Mouse (Mus musculus) spleen, adult 2 months (tissue): ENCODE measurements around the gene Ifi206. TPM values are rescaled to one million over a fixed set of nuclear protein-coding genes. Genes with fewer than 3 reads are reported as not detected.

Experiments
- DNase-seq, 2 experiments: peaks; one replicate each; pipeline versions ENCODE4 v3.0.0 to v3.0.0-alpha.2; 2012 to 2021; ENCODE audit warnings: low spot score in 2 of 2, low read depth in 1 of 2
- H3K27ac ChIP-seq: fragments of 200-500 bp; 2 replicates; pipeline ENCODE4 v1.5.1; 2012; ENCODE audit warnings: low read length, inconsistent platforms; ENCODE audit not compliant: insufficient read depth
- H3K27me3 ChIP-seq: fragments of 200-500 bp; 2 replicates; pipeline ENCODE4 v1.6.1; 2012; ENCODE audit warnings: mild to moderate bottlenecking, moderate library complexity, low read length, inconsistent platforms; ENCODE audit not compliant: control insufficient read depth, insufficient read depth
- H3K36me3 ChIP-seq: fragments of 200-500 bp; 2 replicates; pipeline ENCODE4 v1.6.1; 2012; ENCODE audit warnings: mild to moderate bottlenecking, low read length, inconsistent platforms; ENCODE audit not compliant: control insufficient read depth, insufficient read depth
- H3K4me1 ChIP-seq: fragments of 200-500 bp; 2 replicates; pipeline ENCODE4 v1.6.1; 2011; ENCODE audit warnings: inconsistent platforms; ENCODE audit not compliant: control insufficient read depth, insufficient read depth, insufficient read length
- H3K4me3 ChIP-seq: fragments of 200-500 bp; 2 replicates; pipeline ENCODE4 v1.5.1; 2011; ENCODE audit warnings: mild to moderate bottlenecking, inconsistent platforms; ENCODE audit not compliant: insufficient read depth, insufficient read length; ENCODE audit errors: extremely low read depth
- CTCF ChIP-seq: fragments of 200-500 bp; IDR thresholded peaks from 2 replicates; pipeline ENCODE4 v1.5.1; 2011; ENCODE audit warnings: mild to moderate bottlenecking, inconsistent platforms; ENCODE audit not compliant: insufficient read depth, insufficient read length, insufficient replicate concordance; ENCODE audit errors: extremely low read depth
- POLR2A ChIP-seq: fragments of 200-500 bp; IDR thresholded peaks from 2 replicates; pipeline ENCODE4 v1.6.1; 2011; ENCODE audit warnings: low read depth, low read length, inconsistent platforms
- WGBS: fragments of 180-500 bp; shearing (Covaris S2); methylation state at CpG from one replicate; pipeline ENCODE4 v1.1.7; 2018; 5-methylcytosine and 5-hydroxymethylcytosine counted together
- polyA plus RNA-seq: library from polyadenylated mRNA; depleted of rRNA; stranded (reverse); fragments of >200 nt; gene quantifications from 2 replicates; pipeline ENCODE4 v1.2.3, GENCODE M21; 2012

Ifi206 gene
- polyA plus RNA-seq, 1 experiment, result 26.7 TPM

- DNase-seq, result no peak
- Histone ChIP-seq H3K27me3 (no peaks in the 10 kb centered on the region), H3K4me3 (no peak overlapping the region), H3K4me1 (peaks cover 6% of the 10 kb centered on the region; the same call in 1 of the 2 replicates), H3K36me3 (0 out of 2 replicates have a peak, but pooled peaks cover 2% of the 10 kb centered on the region), H3K27ac (peak overlapping the region; percentile 63)
- no peak for TF ChIP-seq POLR2A
- TF ChIP-seq CTCF, result no peak
- 3% methylated on average over 1 of the region's 1 CpGs for WGBS
These were observed 50.2 kb downstream of the Ifi206 start for GRCm38 (mm10) chr1:173440681-173441080.

- no peaks in the 10 kb centered on the region for H3K36me3 ChIP-seq
- 32% methylated on average over 6 of the region's 6 CpGs for WGBS
- peaks cover 9% of the 10 kb centered on the region; the same call in 1 of the 2 replicates for H3K4me1 ChIP-seq
- peak overlapping the region; percentile 62 for H3K27ac ChIP-seq
- peak overlapping the region; percentile 24; the same call in 1 of the 2 replicates for H3K4me3 ChIP-seq
- DNase-seq, result peak; percentile 28 to 31
- H3K27me3 ChIP-seq, result no peaks in the 10 kb centered on the region
- TF ChIP-seq CTCF (no peak), POLR2A (no peak; the same call in 1 of the 2 replicates)
These were observed 53.5 kb downstream of the Ifi206 start for GRCm38 (mm10) chr1:173437161-173437953.

- Histone ChIP-seq H3K27ac (peak overlapping the region; percentile 71), H3K36me3 (peaks cover 1% of the 10 kb centered on the region), H3K4me1 (peaks cover 16% of the 10 kb centered on the region; the same call in 1 of the 2 replicates), H3K4me3 (no peak overlapping the region), H3K27me3 (no peaks in the 10 kb centered on the region)
- TF ChIP-seq CTCF (no peak), POLR2A (no peak)
- 38% methylated on average over 2 of the region's 2 CpGs for WGBS
- DNase-seq, result peak in 1 of 2 experiments; percentile 47
These were observed 58.4 kb downstream of the Ifi206 start for GRCm38 (mm10) chr1:173432411-173432810.

DNA sequence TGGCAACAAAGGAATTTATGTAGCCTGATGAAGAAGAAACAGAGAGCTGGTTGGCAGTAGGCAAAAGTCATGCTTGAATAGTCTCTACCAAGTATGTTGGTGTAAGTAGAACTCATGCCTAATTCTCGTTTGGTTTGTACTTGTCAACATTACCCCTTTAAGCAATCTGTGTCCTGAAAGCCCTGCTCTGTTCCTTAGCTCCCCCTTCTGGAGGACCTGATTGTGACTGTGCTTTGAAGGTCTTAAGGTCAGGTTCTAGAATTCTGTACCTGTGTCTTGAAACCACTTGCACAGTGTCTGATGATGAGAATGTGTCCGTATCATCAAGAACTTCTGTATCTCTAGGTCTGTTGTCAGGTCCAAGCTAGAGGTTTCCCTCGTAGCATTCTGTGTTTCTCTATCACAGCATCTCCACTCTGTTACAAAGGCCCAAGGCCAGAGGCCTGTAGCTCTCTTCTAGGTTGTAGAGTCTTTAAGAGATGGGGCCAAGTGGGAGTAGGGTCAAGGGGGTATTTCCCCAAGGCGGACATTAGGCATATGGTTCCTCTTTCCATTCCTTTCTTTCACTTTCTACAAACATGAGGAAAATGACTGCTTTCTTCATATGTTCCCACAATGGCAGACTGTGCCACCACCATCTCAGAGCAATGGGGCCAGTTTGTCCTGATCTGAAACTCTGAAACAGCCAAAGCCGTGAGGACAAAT, 60.7 kb downstream of the Ifi206 start:
- Histone ChIP-seq H3K36me3 (peaks cover 1% of the 10 kb centered on the region), H3K27ac (no peak overlapping the region), H3K4me3 (no peak overlapping the region), H3K4me1 (peaks cover 19% of the 10 kb centered on the region; the same call in 1 of the 2 replicates), H3K27me3 (no peaks in the 10 kb centered on the region)
- 59% methylated on average over 5 of the region's 5 CpGs for whole genome bisulfite sequencing
- peak in 1 of 2 experiments; percentile 38 for DNase-seq
- TF ChIP-seq POLR2A, result no peak
- peak; percentile 25; the same call in 1 of the 2 replicates for TF ChIP-seq CTCF

GRCm38 (mm10) chr1:173427385-173427784, 63.5 kb downstream of the Ifi206 start:
- Histone ChIP-seq H3K36me3 (peaks cover 1% of the 10 kb centered on the region), H3K27me3 (no peaks in the 10 kb centered on the region), H3K4me3 (no peak overlapping the region), H3K27ac (no peak overlapping the region), H3K4me1 (peaks cover 17% of the 10 kb centered on the region; the same call in 1 of the 2 replicates)
- DNase-seq, result no peak
- WGBS, result 70% methylated on average over 8 of the region's 8 CpGs
- TF ChIP-seq CTCF, result no peak
- TF ChIP-seq POLR2A, result no peak

DNA sequence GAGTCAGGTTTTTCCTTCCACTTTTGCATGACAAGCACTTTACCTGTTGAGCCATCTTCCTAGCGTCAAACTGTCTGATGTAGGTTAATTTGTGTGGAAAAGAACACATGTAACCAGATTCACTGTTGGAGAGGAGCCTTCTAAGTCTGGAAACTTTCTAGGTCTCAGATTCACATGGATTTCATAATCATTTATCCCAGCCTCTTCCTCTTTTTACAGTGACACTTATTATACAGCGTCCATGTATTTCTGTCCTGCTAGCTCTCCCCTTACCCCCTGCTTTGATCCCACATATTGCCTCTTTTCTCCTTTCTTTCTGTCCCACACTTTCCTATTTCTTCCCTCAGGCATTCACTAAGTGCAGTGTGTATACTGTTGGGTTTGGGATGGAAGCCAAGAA, 64.5 kb downstream of the Ifi206 start:
- peaks cover 1% of the 10 kb centered on the region for H3K36me3 ChIP-seq
- WGBS, result 59% methylated on average over 2 of the region's 2 CpGs

More for the DNA sequence above, 64.5 kb downstream of the Ifi206 start:
- Histone ChIP-seq H3K4me3 (no peak overlapping the region), H3K27ac (no peak overlapping the region), H3K4me1 (peaks cover 13% of the 10 kb centered on the region; the same call in 1 of the 2 replicates), H3K27me3 (no peaks in the 10 kb centered on the region)
- TF ChIP-seq POLR2A, result no peak
- no peak for TF ChIP-seq CTCF
- no peak for DNase-seq
